Mouse (Mus musculus) thymus, postnatal 14 days (tissue): ENCODE data around the gene Fabp7.

Experiments
- DNase-seq: peaks from one replicate; pipeline ENCODE4 v3.0.0; 2021

Gene Fabp7

GRCm38 (mm10) chr10:57812161-57812856 is 27.6 kb downstream of the Fabp7 start:
- no peak for DNase-seq

- DNase-seq = no peak
Observed at GRCm38 (mm10) chr10:57814295-57814694, 29.6 kb downstream of the Fabp7 start.

- DNase-seq = no peak
Observed at GRCm38 (mm10) chr10:57815869-57816268, 31.2 kb downstream of the Fabp7 start.

GRCm38 (mm10) chr10:57819209-57819608 is 34.5 kb downstream of the Fabp7 start:
- no peak for DNase-seq

- no peak for DNase-seq
Observed at GRCm38 (mm10) chr10:57822473-57822872, 37.8 kb downstream of the Fabp7 start.

- DNase-seq = no peak
Observed at GRCm38 (mm10) chr10:57828649-57829048, 44.0 kb downstream of the Fabp7 start.

GRCm38 (mm10) chr10:57829621-57830020 is 44.9 kb downstream of the Fabp7 start:
- no peak for DNase-seq

- no peak for DNase-seq
Observed at GRCm38 (mm10) chr10:57835094-57835493, 50.4 kb downstream of the Fabp7 start.

- DNase-seq = no peak
Observed at GRCm38 (mm10) chr10:57835982-57836381, 51.3 kb downstream of the Fabp7 start.
